Mouse (Mus musculus): Measurements from ENCODE around the gene Dnajc30. TPM values are rescaled to one million over a fixed set of nuclear protein-coding genes. Genes with fewer than 3 reads are reported as not detected.

Dnajc30 gene
- polyA plus RNA-seq, 1 experiment from 2014 or later, result 31.1 TPM

DNA sequence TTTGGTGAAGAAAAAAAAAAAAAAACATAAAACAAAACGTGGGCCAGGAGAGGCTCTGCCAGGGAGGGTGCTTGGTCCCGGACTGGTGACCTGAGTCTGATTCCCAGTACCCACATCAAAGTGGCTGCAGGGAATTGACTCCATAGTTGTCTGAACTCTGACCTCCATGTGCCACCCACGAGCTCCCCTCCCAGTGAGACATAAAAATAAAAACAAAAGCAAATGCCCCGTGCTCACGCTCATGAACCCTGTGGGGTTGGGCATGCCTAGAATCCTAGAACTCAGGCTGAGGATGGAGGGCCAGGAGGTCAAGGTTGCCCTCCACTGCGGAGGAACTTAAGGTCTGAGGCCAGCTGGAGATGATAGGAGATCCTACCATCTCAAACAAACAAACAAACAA is 45.0 kb downstream of the Dnajc30 start:
- no peak overlapping the region for H3K4me3 ChIP-seq (ENCODE audit: low read depth, low read length)
- no peak for ATAC-seq (ENCODE audit: low read depth)
- peaks cover 3% of the 10 kb centered on the region; the same call in 1 of the 2 replicates for H3K4me1 ChIP-seq (ENCODE audit: control insufficient read depth, insufficient read depth, low read length)
- no peaks in the 10 kb centered on the region for H3K36me3 ChIP-seq (ENCODE audit: control insufficient read depth, insufficient read depth, low read length)
- no peak for DNase-seq (ENCODE audit: low spot score)
- no peak overlapping the region for H3K27ac ChIP-seq (replicated peaks; ENCODE audit: low read depth, low read length)
- 50% methylated on average over 6 of the region's 6 CpGs for WGBS
- H3K4me2 ChIP-seq (ENCODE audit: low read depth, low read length), result no peak overlapping the region
- H3K27me3 ChIP-seq (replicated peaks; ENCODE audit: control insufficient read depth, insufficient read depth, low read length), result peaks cover 45% of the 10 kb centered on the region
- no peaks in the 10 kb centered on the region for H3K9me3 ChIP-seq (ENCODE audit: control insufficient read depth, low read length)
- H3K9ac ChIP-seq (ENCODE audit: low read depth, low read length), result no peak overlapping the region

GRCm38 (mm10) chr5:135109426-135109825 is 45.4 kb downstream of the Dnajc30 start:
- ATAC-seq (ENCODE audit: low read depth) (no peak), DNase-seq (ENCODE audit: low spot score) (no peak)
- WGBS, result 91% methylated on average over 3 of the region's 3 CpGs
- H3K4me2 ChIP-seq (ENCODE audit: low read depth, low read length), result no peak overlapping the region
- peaks cover 3% of the 10 kb centered on the region; the same call in 1 of the 2 replicates for H3K4me1 ChIP-seq (ENCODE audit: control insufficient read depth, insufficient read depth, low read length)
- no peaks in the 10 kb centered on the region for H3K36me3 ChIP-seq (ENCODE audit: control insufficient read depth, insufficient read depth, low read length)
- no peaks in the 10 kb centered on the region for H3K9me3 ChIP-seq (ENCODE audit: control insufficient read depth, low read length)
- H3K4me3 ChIP-seq (ENCODE audit: low read depth, low read length), result no peak overlapping the region
- no peak overlapping the region for H3K9ac ChIP-seq (ENCODE audit: low read depth, low read length)
- H3K27ac ChIP-seq (replicated peaks; ENCODE audit: low read depth, low read length), result no peak overlapping the region
- H3K27me3 ChIP-seq (replicated peaks; ENCODE audit: control insufficient read depth, insufficient read depth, low read length), result peaks cover 45% of the 10 kb centered on the region

- Histone ChIP-seq H3K27me3 (replicated peaks; ENCODE audit: control insufficient read depth, insufficient read depth, low read length) (peaks cover 45% of the 10 kb centered on the region), H3K9me3 (ENCODE audit: control insufficient read depth, low read length) (no peaks in the 10 kb centered on the region), H3K27ac (replicated peaks; ENCODE audit: low read depth, low read length) (no peak overlapping the region), H3K4me1 (ENCODE audit: control insufficient read depth, insufficient read depth, low read length) (peaks cover 3% of the 10 kb centered on the region; the same call in 1 of the 2 replicates), H3K9ac (ENCODE audit: low read depth, low read length) (no peak overlapping the region), H3K4me2 (ENCODE audit: low read depth, low read length) (no peak overlapping the region), H3K4me3 (ENCODE audit: low read depth, low read length) (no peak overlapping the region), H3K36me3 (ENCODE audit: control insufficient read depth, insufficient read depth, low read length) (no peaks in the 10 kb centered on the region)
- 70% methylated on average over 6 of the region's 6 CpGs for WGBS
- no peak for DNase-seq (ENCODE audit: low spot score)
- ATAC-seq (ENCODE audit: low read depth), result no peak
Measured at GRCm38 (mm10) chr5:135109976-135110375, 46.0 kb downstream of the Dnajc30 start.

- DNase-seq (ENCODE audit: low spot score), result no peak
- Histone ChIP-seq H3K36me3 (ENCODE audit: control insufficient read depth, insufficient read depth, low read length) (no peaks in the 10 kb centered on the region), H3K9me3 (ENCODE audit: control insufficient read depth, low read length) (no peaks in the 10 kb centered on the region), H3K9ac (ENCODE audit: low read depth, low read length) (no peak overlapping the region), H3K27ac (replicated peaks; ENCODE audit: low read depth, low read length) (no peak overlapping the region), H3K4me1 (ENCODE audit: control insufficient read depth, insufficient read depth, low read length) (no peaks in the 10 kb centered on the region), H3K4me3 (ENCODE audit: low read depth, low read length) (no peak overlapping the region), H3K27me3 (replicated peaks; ENCODE audit: control insufficient read depth, insufficient read depth, low read length) (peaks cover 8% of the 10 kb centered on the region), H3K4me2 (ENCODE audit: low read depth, low read length) (no peak overlapping the region)
- 95% methylated on average over 11 of the region's 12 CpGs for WGBS
- ATAC-seq (ENCODE audit: low read depth), result no peak
Measured at GRCm38 (mm10) chr5:135113782-135114181, 49.8 kb downstream of the Dnajc30 start.

DNA sequence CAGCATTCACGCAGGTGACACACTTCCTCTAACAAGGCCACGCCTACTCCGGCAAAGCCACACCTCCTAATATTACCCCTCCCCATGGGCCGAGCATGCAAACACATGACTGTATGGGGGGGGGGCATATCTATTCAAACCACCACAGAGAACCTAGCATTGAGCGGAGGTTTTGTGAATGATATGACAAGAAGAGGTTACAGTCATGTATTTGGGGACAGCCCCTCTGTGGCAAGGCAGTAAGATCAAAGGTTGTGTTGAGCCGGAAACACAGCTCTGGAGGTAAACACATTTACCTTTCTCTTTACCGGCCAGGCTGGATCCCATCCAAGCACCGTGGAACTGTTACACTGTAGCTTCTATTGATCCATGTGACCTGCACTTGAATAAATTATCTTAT is 51.2 kb downstream of the Dnajc30 start:
- 89% methylated on average over 8 of the region's 8 CpGs for WGBS

More for the DNA sequence above, 51.2 kb downstream of the Dnajc30 start:
- H3K4me2 ChIP-seq (ENCODE audit: low read depth, low read length), result no peak overlapping the region
- H3K27me3 ChIP-seq (replicated peaks; ENCODE audit: control insufficient read depth, insufficient read depth, low read length), result no peaks in the 10 kb centered on the region; the same call in 1 of the 2 replicates
- no peaks in the 10 kb centered on the region for H3K36me3 ChIP-seq (ENCODE audit: control insufficient read depth, insufficient read depth, low read length)
- DNase-seq (ENCODE audit: low spot score), result no peak
- no peak overlapping the region for H3K27ac ChIP-seq (replicated peaks; ENCODE audit: low read depth, low read length)
- H3K9ac ChIP-seq (ENCODE audit: low read depth, low read length), result no peak overlapping the region
- H3K4me3 ChIP-seq (ENCODE audit: low read depth, low read length), result no peak overlapping the region
- H3K9me3 ChIP-seq (ENCODE audit: control insufficient read depth, low read length), result no peaks in the 10 kb centered on the region
- no peak for ATAC-seq (ENCODE audit: low read depth)
- H3K4me1 ChIP-seq (ENCODE audit: control insufficient read depth, insufficient read depth, low read length), result no peaks in the 10 kb centered on the region

Other genes starting within 250 kb of the Dnajc30 start
- not detected in 2 replicates for gene Tmem270, start 157.5 kb upstream of the Dnajc30 start, polyA plus RNA-seq (2014; fragmentation: Nextera tagmentation; extraction: Ambion mirVana)
- 0.15 and 0.20 TPM in 2 replicates for gene Cldn13, start 148.7 kb upstream of the Dnajc30 start, polyA plus RNA-seq (2014; fragmentation: Nextera tagmentation; extraction: Ambion mirVana)
- 10.6 and 18.2 TPM in 2 replicates for gene Mettl27, start 131.8 kb upstream of the Dnajc30 start, polyA plus RNA-seq (2014; fragmentation: Nextera tagmentation; extraction: Ambion mirVana)
- 27.0 and 30.6 TPM in 2 replicates for gene Cldn4, start 117.3 kb upstream of the Dnajc30 start, polyA plus RNA-seq (2014; fragmentation: Nextera tagmentation; extraction: Ambion mirVana)
- 23.2 and 27.8 TPM in 2 replicates for gene Cldn3, start 78.0 kb upstream of the Dnajc30 start, polyA plus RNA-seq (2014; fragmentation: Nextera tagmentation; extraction: Ambion mirVana)
- 61.3 and 70.3 TPM in 2 replicates for gene Abhd11, start 55.0 kb upstream of the Dnajc30 start, polyA plus RNA-seq (2014; fragmentation: Nextera tagmentation; extraction: Ambion mirVana)
- 19.6 and 20.8 TPM in 2 replicates for gene Stx1a, start 40.7 kb upstream of the Dnajc30 start, polyA plus RNA-seq (2014; fragmentation: Nextera tagmentation; extraction: Ambion mirVana)
- 74.0 and 87.2 TPM in 2 replicates for gene Bud23, start 757 bp downstream of the Dnajc30 start, polyA plus RNA-seq (2014; fragmentation: Nextera tagmentation; extraction: Ambion mirVana)
- gene Vps37d, start 14.1 kb downstream of the Dnajc30 start, polyA plus RNA-seq (2014; fragmentation: Nextera tagmentation; extraction: Ambion mirVana), result 7.7 and 8.5 TPM in 2 replicates
- 1.2 and 1.6 TPM in 2 replicates for gene Mlxipl, start 25.7 kb downstream of the Dnajc30 start, polyA plus RNA-seq (2014; fragmentation: Nextera tagmentation; extraction: Ambion mirVana)
- 24.1 and 30.1 TPM in 2 replicates for gene Tbl2, start 85.5 kb downstream of the Dnajc30 start, polyA plus RNA-seq (2014; fragmentation: Nextera tagmentation; extraction: Ambion mirVana)
- 44.3 and 44.4 TPM in 2 replicates for gene Bcl7b, start 104.1 kb downstream of the Dnajc30 start, polyA plus RNA-seq (2014; fragmentation: Nextera tagmentation; extraction: Ambion mirVana)
- gene Baz1b, start 123.1 kb downstream of the Dnajc30 start, polyA plus RNA-seq (2014; fragmentation: Nextera tagmentation; extraction: Ambion mirVana), result 46.9 and 48.4 TPM in 2 replicates
- 21.6 and 21.7 TPM in 2 replicates for gene Fzd9, start 187.0 kb downstream of the Dnajc30 start, polyA plus RNA-seq (2014; fragmentation: Nextera tagmentation; extraction: Ambion mirVana)

All from embryonic facial prominence, embryonic 14.5 days (tissue).